Mouse (Mus musculus) liver, embryonic 14.5 days (tissue): ENCODE data around the gene Rorc. TPM values are rescaled to one million over a fixed set of nuclear protein-coding genes. Genes with fewer than 3 reads are reported as not detected.

Source experiments
- ATAC-seq: fragments of 200-750 bp; cut with Nextera tagmentation; 2 replicates; pipeline ENCODE4 v1.8.0; 2017; ENCODE audit warnings: moderate number of reproducible peaks, mild to moderate bottlenecking, moderate library complexity; ENCODE audit not compliant: insufficient read depth
- DNase-seq, 3 experiments: peaks; one replicate each; pipeline ENCODE4 v3.0.0-alpha.2; 2012 to 2013; ENCODE audit warnings: low read depth in 3 of 3, low spot score in 3 of 3
- H3K27ac ChIP-seq: fragments of 300-500 bp; sonication (generic); 2 replicates; pipeline ENCODE4 v1.5.1; 2014; ENCODE audit warnings: moderate library complexity, mild to moderate bottlenecking, control low read depth, inconsistent platforms
- H3K27me3 ChIP-seq: fragments of 300-500 bp; sonication (generic); 2 replicates; pipeline ENCODE4 v1.6.1; 2014; ENCODE audit warnings: mild to moderate bottlenecking, low read length, moderate library complexity; ENCODE audit not compliant: control insufficient read depth, insufficient read depth
- H3K36me3 ChIP-seq: fragments of 300-500 bp; sonication (generic); replicated peaks from 2 replicates; pipeline ENCODE4 v1.6.1; 2014; ENCODE audit warnings: low read depth; ENCODE audit not compliant: control insufficient read depth, insufficient read depth
- H3K4me1 ChIP-seq, 2 experiments: fragments of 200-500 bp in 1 of 2; fragments of 300-500 bp in 1 of 2; sonication (generic) in 1 of 2; replicated peaks; 2 replicates each; pipeline ENCODE4 v1.6.1; 2012 to 2014; ENCODE audit warnings: antibody characterized with exemption in 1 of 2, inconsistent platforms in 1 of 2, low read length in 1 of 2; ENCODE audit not compliant: control insufficient read depth in 2 of 2, insufficient read depth in 2 of 2
- H3K4me2 ChIP-seq: fragments of 300-500 bp; sonication (generic); 2 replicates; pipeline ENCODE4 v1.6.1; 2014; ENCODE audit warnings: low read depth, mild to moderate bottlenecking, control low read depth, moderate library complexity
- H3K4me3 ChIP-seq, 2 experiments: fragments of 200-500 bp in 1 of 2; fragments of 300-500 bp in 1 of 2; sonication (generic) in 1 of 2; 2 replicates each; pipeline ENCODE4 v1.5.1; 2012 to 2014; ENCODE audit warnings: low read depth in 2 of 2, low read length in 2 of 2, mild to moderate bottlenecking in 2 of 2, control low read depth in 1 of 2, inconsistent platforms in 1 of 2, moderate library complexity in 1 of 2; ENCODE audit not compliant: insufficient read depth in 1 of 2
- H3K9ac ChIP-seq: fragments of 300-500 bp; sonication (generic); replicated peaks from 2 replicates; pipeline ENCODE4 v1.6.1; 2014; ENCODE audit warnings: mild to moderate bottlenecking, control low read depth, moderate library complexity
- H3K9me3 ChIP-seq: fragments of 300-500 bp; sonication (generic); 2 replicates; pipeline ENCODE4 v1.6.1; 2016; ENCODE audit warnings: low read length, mixed read lengths; ENCODE audit not compliant: control insufficient read depth
- CTCF ChIP-seq: IDR thresholded peaks from 2 replicates; pipeline ENCODE4 v1.5.1; 2016; ENCODE audit warnings: antibody characterized with exemption, low read depth, control low read depth
- EP300 ChIP-seq: IDR thresholded peaks from 2 replicates; pipeline ENCODE4 v1.6.1; 2016; ENCODE audit warnings: antibody characterized with exemption, low read depth
- WGBS: fragments of 180-500 bp; shearing (Covaris S2); extraction: QIAGEN DNeasy Blood & Tissue Kit; methylation state at CpG from one replicate; pipeline ENCODE4 v1.1.7; 2014; ENCODE audit not compliant: insufficient replicate concordance; 5-methylcytosine and 5-hydroxymethylcytosine counted together
- polyA plus RNA-seq, 2 experiments: library from polyadenylated mRNA; depleted of rRNA in 1 of 2; stranded (reverse) in 1 of 2; unstranded in 1 of 2; fragments of >200 nt; fragmentation: Nextera tagmentation in 1 of 2; extraction: Ambion mirVana in 1 of 2; gene quantifications; 2 replicates each; pipeline versions ENCODE4 v1.2.1 to v1.2.3; 2012 to 2014

Rorc gene
- polyA plus RNA-seq, 2 experiments, result 0.77 to 0.78 TPM

- Histone ChIP-seq H3K9me3 (no peaks in the 10 kb centered on the region), H3K4me3 (no peak within 1 kb of the TSS), H3K4me1 (no peaks in the 10 kb centered on the region), H3K4me2 (peak within 1 kb of the TSS; percentile 51), H3K36me3 (no peaks in the 10 kb centered on the region), H3K27ac (no peak within 1 kb of the TSS), H3K27me3 (peaks cover 29% of the 10 kb centered on the region), H3K9ac (no peak within 1 kb of the TSS)
- no peak for DNase-seq
- ATAC-seq, result no peak
- 59% methylated on average over 7 of the region's 7 CpGs for WGBS
- TF ChIP-seq CTCF (no peak), EP300 (no peak)
These were observed 10.5 kb upstream of the Rorc start, which contains the start of gene C2cd4d for GRCm38 (mm10) chr3:94362138-94362537. Gene C2cd4d, plus strand, starts transcription at chr3:94362438.

- 5% methylated on average over 96 of the region's 97 CpGs for WGBS
- ATAC-seq (no peak), DNase-seq (no peak)
- no peaks in the 10 kb centered on the region for H3K36me3 ChIP-seq
- H3K27me3 ChIP-seq, result peaks cover 29% of the 10 kb centered on the region
- H3K9ac ChIP-seq, result no peak overlapping the region
- no peak overlapping the region for H3K27ac ChIP-seq
- TF ChIP-seq CTCF, result no peak
- TF ChIP-seq EP300, result no peak
- H3K4me1 ChIP-seq, result no peaks in the 10 kb centered on the region; a peak in 1 of 4 replicates
- H3K4me3 ChIP-seq, result peak overlapping the region; percentile 4 to 29; a peak in 3 of 4 replicates
- H3K4me2 ChIP-seq, result peak overlapping the region; percentile 51
- H3K9me3 ChIP-seq, result no peaks in the 10 kb centered on the region
These were observed 9.1 kb upstream of the Rorc start for GRCm38 (mm10) chr3:94363291-94364153.

DNA sequence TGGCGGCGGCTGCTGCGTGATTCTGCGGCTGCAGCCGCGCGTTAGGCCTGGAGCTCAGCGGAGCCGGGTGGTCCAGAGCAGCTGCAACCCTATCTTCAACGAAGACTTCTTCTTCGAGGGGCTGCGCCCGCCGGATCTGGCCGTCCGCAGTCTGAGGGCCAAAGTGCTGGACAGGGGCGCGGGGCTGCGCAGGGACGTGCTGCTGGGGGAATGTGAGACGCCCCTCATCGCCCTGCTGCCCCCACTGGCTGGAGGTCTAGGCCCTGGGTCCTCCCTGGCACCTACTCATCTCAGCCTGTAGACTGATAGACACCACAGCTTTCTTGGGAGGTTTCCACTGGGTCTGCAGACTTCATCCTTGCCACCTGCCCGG lies 8.5 kb upstream of the Rorc start:
- DNase-seq (no peak), ATAC-seq (no peak)
- H3K9ac ChIP-seq, result no peak overlapping the region
- WGBS, result 6% methylated on average over 21 of the region's 23 CpGs
- no peak overlapping the region for H3K27ac ChIP-seq
- TF ChIP-seq CTCF (no peak), EP300 (no peak)
- peak overlapping the region; percentile 51 for H3K4me2 ChIP-seq
- H3K4me1 ChIP-seq, result no peaks in the 10 kb centered on the region; a peak in 1 of 4 replicates
- no peaks in the 10 kb centered on the region for H3K9me3 ChIP-seq
- no peaks in the 10 kb centered on the region for H3K36me3 ChIP-seq
- H3K4me3 ChIP-seq, result peak overlapping the region; percentile 4 to 29; a peak in 3 of 4 replicates
- H3K27me3 ChIP-seq, result peaks cover 29% of the 10 kb centered on the region

GRCm38 (mm10) chr3:94366761-94367160 lies 5.8 kb upstream of the Rorc start:
- ATAC-seq, result no peak
- no peaks in the 10 kb centered on the region for H3K36me3 ChIP-seq
- peak; percentile 38 to 52 (median 40) for DNase-seq
- no peak overlapping the region for H3K27ac ChIP-seq
- no peak overlapping the region for H3K9ac ChIP-seq
- TF ChIP-seq CTCF (peak; percentile 89), EP300 (no peak)
- WGBS, result 15% methylated on average over 3 of the region's 3 CpGs
- no peak overlapping the region for H3K4me3 ChIP-seq
- H3K9me3 ChIP-seq, result no peaks in the 10 kb centered on the region
- peaks cover 29% of the 10 kb centered on the region for H3K27me3 ChIP-seq
- H3K4me2 ChIP-seq, result no peak overlapping the region
- no peaks in the 10 kb centered on the region; a peak in 1 of 4 replicates for H3K4me1 ChIP-seq

DNA sequence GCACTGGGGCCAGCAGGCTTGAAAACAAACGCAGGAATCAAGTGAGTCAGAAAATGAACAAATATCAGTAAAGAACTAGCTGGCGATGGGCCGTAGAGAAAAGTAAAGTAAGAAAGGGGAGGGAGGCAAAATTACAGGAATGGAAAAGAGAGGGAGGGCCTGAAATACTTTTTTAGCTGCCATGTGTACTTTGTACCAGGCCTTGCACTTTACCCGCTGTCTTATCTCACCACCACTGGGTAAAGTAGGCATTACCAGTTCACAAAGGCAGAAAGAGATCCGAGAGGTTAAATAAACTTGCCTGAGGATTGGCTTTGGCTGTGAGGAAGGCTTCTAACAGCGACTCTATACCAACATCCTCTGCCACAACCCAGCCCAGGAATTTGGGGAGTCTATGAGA lies 5.1 kb upstream of the Rorc start:
- 51% methylated on average over 6 of the region's 6 CpGs for whole genome bisulfite sequencing
- TF ChIP-seq EP300, result no peak
- no peak for TF ChIP-seq CTCF
- DNase-seq, result no peak
- ATAC-seq, result no peak
- H3K9ac ChIP-seq, result no peak overlapping the region
- no peak overlapping the region for H3K4me3 ChIP-seq
- no peaks in the 10 kb centered on the region; a peak in 1 of 4 replicates for H3K4me1 ChIP-seq
- H3K27ac ChIP-seq, result no peak overlapping the region
- no peaks in the 10 kb centered on the region for H3K9me3 ChIP-seq
- no peak overlapping the region for H3K4me2 ChIP-seq
- peaks cover 23% of the 10 kb centered on the region for H3K27me3 ChIP-seq
- H3K36me3 ChIP-seq, result no peaks in the 10 kb centered on the region
